Mouse (Mus musculus): Measurements from ENCODE around the gene Gtf2f1. TPM values are rescaled to one million over a fixed set of nuclear protein-coding genes. Genes with fewer than 3 reads are reported as not detected.

Gene Gtf2f1
- polyA plus RNA-seq, 2 experiments from 2014 or later, result 63.3 to 89.3 TPM

DNA sequence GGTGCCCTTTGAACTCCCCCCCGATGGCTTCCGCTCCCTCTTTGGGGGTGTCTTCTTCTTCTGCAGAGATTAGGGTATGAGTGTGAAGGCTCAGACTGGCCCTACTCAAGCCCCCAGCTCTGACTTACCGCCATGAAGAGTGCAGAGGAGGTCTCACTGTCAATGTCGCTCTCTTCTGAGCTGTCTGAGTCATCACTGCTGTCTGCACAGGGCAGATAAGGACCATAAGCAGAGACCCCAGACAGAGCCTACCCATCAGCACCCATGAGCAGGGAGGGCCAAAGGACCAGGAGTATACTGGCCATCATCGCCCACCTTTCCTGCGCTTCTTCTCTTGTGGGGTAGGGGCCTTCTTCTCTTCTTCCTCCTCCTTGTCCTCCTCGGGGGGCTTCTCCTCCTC is 7.1 kb downstream of the Gtf2f1 start:
- ATAC-seq, result no peak

GRCm38 (mm10) chr17:57001228-57001627 is 9.9 kb downstream of the Gtf2f1 start:
- ATAC-seq, result no peak

GRCm38 (mm10) chr17:56999968-57000609 is 11.0 kb downstream of the Gtf2f1 start, which contains the start of gene Pspn:
Pspn (minus strand) TSS chr17:57000018.
- ATAC-seq, result no peak

DNA sequence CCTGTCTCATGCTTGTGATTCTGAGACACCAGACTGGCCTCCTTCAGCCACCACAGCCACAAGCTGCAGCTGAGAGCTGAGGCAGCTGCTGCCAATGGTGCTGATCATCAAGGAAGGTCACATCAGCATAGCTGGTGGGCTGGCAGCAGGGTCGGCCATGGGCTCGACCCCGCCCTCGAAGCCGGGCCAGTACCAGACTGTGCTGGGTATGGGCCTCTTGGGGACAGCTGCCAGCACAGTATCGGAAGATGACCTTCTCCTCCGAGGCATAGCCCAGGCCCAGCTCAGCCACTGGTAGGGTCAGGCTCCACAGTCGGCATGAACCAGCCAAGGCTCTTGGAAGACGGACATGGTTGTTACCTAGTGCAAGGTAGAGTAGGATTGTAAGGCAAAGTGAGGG is 11.7 kb downstream of the Gtf2f1 start:
- no peak for ATAC-seq

- ATAC-seq, result peak; percentile 100
These were observed 13.9 kb downstream of the Gtf2f1 start, which contains the start of gene Alkbh7 for GRCm38 (mm10) chr17:56997029-56997667. Alkbh7 (plus strand) TSS chr17:56997339.

DNA sequence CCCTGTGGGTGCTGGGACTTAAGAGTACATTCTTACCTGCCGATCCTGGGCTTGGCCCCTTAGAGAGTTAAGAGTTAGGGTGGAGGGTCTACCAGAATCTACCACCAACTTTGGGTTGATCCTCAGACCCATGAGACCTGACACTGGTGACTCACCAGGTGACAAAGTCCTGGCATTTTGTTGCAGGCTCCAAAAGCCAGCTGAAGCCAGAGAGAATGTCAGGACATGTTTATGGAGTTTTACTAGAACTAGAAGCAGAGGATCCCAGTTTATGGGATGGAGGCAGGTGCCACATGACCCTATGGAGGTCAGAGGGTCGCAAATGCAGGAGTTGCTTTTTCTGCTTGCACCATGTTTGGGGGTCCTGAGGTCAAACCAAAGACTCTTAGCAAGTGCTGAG is 14.6 kb downstream of the Gtf2f1 start:
- no peak for ATAC-seq

DNA sequence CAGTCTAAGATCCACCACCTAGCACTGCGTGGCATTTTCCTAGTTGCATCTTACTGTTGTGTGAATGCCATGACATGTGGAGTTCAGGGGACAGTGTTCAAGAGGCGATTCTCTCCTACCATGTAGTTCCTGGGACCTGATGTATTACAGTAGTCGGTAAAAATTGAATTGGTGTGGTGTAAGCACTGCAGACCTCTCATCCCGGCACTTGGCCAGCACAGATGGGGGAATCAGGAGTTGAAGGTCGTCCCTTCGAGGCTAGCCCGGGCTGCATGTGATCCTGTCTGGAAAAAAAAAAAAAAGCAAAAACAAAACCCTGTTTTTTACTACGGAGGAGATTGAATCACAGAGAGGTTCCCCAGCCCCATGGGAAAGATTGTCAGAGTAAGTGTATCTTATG is 16.0 kb downstream of the Gtf2f1 start:
- ATAC-seq, result no peak

- no peak for ATAC-seq
These were observed 20.1 kb downstream of the Gtf2f1 start for GRCm38 (mm10) chr17:56990966-56991365.

DNA sequence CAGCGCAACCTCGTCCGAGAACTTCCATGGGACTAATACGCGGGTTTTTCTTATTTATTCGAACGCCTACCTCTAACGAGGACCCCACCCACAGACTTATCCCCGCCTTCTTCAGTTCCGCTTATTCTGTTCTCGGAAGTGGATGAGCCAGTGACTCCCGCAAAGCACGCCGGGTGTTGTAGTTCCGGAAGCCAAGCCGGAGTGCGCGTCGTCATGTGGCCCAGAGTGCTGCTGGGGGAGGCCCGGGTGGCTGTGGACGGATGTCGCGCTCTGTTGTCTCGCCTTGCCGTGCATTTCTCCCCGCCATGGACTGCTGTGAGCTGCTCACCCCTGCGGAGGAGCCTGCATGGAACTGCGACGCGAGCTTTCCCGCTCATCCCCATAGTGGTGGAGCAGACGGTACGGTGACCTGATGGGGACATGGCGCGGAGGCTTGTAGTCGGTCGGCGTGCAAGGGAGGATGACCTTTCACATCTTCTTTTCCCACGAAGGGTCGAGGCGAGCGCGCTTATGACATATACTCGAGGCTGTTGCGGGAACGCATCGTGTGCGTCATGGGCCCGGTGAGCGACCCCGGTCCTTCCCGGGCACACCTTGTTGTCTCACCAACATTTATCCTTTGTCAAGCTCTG is 20.9 kb downstream of the Gtf2f1 start, which contains the start of gene Clpp:
Clpp (plus strand) TSS at position 191 of the 632 bp plus-strand sequence.
- ATAC-seq, result peak; percentile 99

GRCm38 (mm10) chr17:56989467-56990114 is 21.5 kb downstream of the Gtf2f1 start:
- peak; percentile 67 for ATAC-seq

DNA sequence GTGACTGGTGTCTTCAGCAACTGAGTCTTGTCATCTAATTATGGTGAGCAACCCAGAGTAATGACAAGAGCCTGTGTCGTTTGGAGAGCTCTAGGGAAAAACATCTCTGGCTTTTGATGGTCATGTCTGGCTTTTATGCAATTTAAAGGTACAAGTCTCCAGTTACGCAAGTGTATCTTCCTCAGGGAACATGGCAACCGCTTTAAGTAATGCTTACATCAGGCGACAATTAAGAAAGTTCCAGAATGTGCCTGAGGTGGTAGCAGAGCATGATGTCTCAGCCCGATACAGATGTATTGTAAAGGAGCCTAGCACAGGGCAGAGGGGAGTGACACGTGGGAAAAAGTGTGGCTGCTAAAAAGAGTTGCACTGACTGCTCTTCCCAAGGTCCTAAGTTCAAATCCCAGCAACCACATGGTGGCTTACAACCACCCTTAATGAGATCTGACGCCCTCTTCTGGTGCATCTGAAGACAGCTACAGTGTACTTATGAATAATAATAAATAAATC is 22.1 kb downstream of the Gtf2f1 start:
- ATAC-seq, result no peak

- no peak for ATAC-seq
These were observed 22.6 kb downstream of the Gtf2f1 start for GRCm38 (mm10) chr17:56988441-56988840.

DNA sequence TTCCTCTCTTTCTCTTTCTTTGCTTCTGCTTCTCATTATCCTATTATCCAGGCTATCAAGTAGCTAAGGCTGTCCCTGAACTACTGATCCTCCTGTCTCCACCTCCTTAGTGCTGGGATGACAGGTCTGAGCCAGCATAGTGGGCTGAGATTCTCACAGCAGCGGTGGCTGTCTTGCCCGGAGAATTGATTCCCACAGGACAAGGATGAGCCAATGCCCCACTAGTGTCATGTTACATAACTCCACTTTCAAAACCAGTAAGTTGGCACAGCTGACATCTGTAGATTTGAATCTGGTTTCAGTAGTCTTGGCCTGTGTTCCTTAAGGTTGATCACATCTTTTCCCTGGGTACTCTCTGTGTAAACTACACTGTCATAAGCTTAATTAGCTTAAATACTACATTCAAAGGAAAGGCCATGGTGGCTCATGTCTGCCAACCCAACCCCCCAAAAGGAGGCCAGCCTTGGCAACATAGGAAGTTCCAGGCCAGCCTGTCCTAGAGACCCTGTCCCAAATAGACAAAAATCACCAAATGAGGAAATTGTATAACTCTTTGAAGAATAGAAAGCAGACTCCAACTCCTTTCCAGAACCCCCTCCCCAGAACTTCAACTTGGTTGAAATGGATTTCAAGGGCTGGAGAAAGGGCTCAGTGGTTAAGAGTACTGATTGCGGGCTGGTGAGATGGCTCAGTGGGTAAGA is 24.8 kb downstream of the Gtf2f1 start:
- no peak for ATAC-seq

- ATAC-seq, result no peak
These were observed 25.4 kb downstream of the Gtf2f1 start for GRCm38 (mm10) chr17:56985656-56986055.

- ATAC-seq, result no peak
These were observed 26.2 kb downstream of the Gtf2f1 start for GRCm38 (mm10) chr17:56984886-56985285.

DNA sequence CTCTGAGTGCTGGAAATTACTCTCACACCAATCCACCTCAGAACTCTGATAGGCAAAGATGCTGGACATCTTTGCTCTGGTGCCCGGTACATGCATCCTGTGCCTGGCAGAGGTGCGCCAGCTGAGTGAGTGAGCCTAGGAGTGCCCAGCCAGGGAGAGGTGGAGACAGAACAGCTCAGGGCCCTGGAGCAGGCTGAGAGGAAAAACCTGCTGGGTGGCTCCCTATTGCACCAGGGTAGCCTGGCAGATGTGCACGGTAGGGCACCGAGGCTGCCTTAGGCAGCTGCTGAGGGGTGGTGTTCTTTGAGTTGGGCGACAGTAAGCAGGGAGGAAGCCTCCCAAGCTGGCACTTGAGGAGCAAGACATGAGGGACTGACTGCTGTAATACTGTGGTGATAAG is 29.1 kb downstream of the Gtf2f1 start, which contains the start of gene Acer1:
Acer1 (minus strand) TSS at position 114 of the 400 bp plus-strand sequence.
- ATAC-seq, result no peak

DNA sequence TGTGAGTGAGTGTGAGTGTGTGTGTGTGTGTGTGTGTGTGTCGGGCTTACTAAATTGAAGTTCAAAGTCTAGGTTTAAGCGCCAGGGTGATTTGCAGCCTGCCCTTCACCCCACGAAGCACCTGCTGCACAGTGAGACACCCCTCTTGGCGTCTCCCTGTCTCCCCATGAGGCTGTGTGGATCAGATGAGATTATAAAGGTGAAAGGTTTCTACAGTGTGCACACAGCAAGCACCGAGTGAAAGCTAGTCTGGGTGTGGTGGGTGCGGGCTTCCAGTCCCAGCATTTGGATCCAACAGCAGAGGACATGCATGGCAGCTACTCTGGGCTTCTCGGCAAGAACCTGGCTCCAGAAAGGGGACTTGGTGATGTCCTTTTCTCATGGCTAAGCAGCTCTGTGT is 30.0 kb downstream of the Gtf2f1 start:
- ATAC-seq, result no peak

GRCm38 (mm10) chr17:56979524-56979923 is 31.6 kb downstream of the Gtf2f1 start:
- no peak for ATAC-seq

- no peak for ATAC-seq
These were observed 34.3 kb downstream of the Gtf2f1 start for GRCm38 (mm10) chr17:56976531-56977390.

- no peak for ATAC-seq
These were observed 35.7 kb downstream of the Gtf2f1 start for GRCm38 (mm10) chr17:56975391-56975790.

- ATAC-seq, result no peak
These were observed 36.3 kb downstream of the Gtf2f1 start for GRCm38 (mm10) chr17:56974708-56975240.

All from activated CD4-positive, CD25-positive, alpha-beta regulatory T cell, adult 4 months (primary cell).